Mouse (Mus musculus) limb, embryonic 10.5 days (tissue): ENCODE data around the gene Islr. TPM values are rescaled to one million over a fixed set of nuclear protein-coding genes. Genes with fewer than 3 reads are reported as not detected.

Experiments used
- DNase-seq: peaks from one replicate; pipeline ENCODE4 v3.0.0-alpha.2; 2017; ENCODE audit warnings: low spot score
- H3K27ac ChIP-seq: fragments of 300-500 bp; sonication (generic); 2 replicates; pipeline ENCODE4 v1.5.1; 2016; ENCODE audit warnings: mild to moderate bottlenecking
- H3K27me3 ChIP-seq: fragments of 300-500 bp; sonication (generic); 2 replicates; pipeline ENCODE4 v1.6.1; 2016; ENCODE audit warnings: low read depth, mild to moderate bottlenecking; ENCODE audit not compliant: poor library complexity, severe bottlenecking
- H3K36me3 ChIP-seq: fragments of 300-500 bp; sonication (generic); 2 replicates; pipeline ENCODE4 v1.6.1; 2016; ENCODE audit warnings: mild to moderate bottlenecking, moderate library complexity
- H3K4me1 ChIP-seq: fragments of 300-500 bp; sonication (generic); 2 replicates; pipeline ENCODE4 v1.6.1; 2016
- H3K4me3 ChIP-seq: fragments of 300-500 bp; sonication (generic); 2 replicates; pipeline ENCODE4 v1.5.1; 2016; ENCODE audit warnings: mild to moderate bottlenecking, moderate library complexity
- H3K9me3 ChIP-seq: fragments of 300-500 bp; sonication (generic); replicated peaks from 2 replicates; pipeline ENCODE4 v1.6.1; 2016; ENCODE audit warnings: mild to moderate bottlenecking
- WGBS: fragments of 180-500 bp; shearing (Covaris S2); methylation state at CpG from one replicate; pipeline ENCODE4 v1.1.7; 2016; 5-methylcytosine and 5-hydroxymethylcytosine counted together
- polyA plus RNA-seq: library from polyadenylated mRNA; unstranded; fragments of >200 nt; fragmentation: Nextera tagmentation; extraction: Ambion mirVana; gene quantifications from 2 replicates; pipeline ENCODE4 v1.2.1, GENCODE M21; 2016

Islr gene
- polyA plus RNA-seq, 1 experiment from 2014 or later: 33.2 TPM

DNA sequence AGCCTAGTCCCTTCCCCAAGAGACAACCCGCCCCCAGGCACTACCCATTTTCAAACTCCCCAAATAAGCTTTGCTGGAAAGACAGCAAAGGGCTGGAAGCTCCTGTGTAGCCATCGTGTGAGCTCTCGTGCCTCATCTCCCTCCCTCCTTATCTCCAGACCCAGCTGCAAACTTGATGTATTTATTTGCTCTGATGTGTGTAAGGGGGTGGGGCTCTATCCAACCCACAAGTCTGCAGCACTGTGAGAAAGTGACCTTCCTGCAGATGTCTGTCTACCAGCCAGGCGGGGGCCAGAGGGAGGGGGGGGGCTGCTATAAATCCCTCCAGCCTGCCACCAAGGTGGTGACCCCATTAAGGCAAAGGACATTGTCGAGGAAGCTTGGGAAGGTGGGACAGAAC, 9.8 kb upstream of the Islr start:
- WGBS: 10% methylated on average over 5 of the region's 5 CpGs

DNA sequence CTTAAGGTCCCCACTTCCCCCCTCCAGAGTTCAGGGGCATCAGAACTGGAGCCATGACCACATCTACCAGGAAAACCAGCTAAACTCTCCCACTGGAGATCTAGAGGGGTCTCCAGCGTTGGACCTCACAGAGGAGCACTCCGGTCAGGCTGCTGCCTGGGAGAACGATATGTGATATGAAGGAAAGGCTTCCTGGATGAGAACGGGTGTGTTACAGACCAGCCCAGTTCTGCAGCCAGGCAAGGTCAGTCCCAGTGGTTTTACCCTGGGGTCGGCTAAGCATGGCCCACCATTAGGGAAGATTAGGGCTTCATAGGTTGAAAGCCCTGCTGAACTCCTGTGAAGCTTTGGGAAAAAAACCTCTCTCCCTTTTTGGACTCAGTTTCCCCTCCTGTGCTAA, 9.3 kb upstream of the Islr start:
- Histone ChIP-seq H3K4me1 (peaks cover 32% of the 10 kb centered on the region), H3K9me3 (no peaks in the 10 kb centered on the region), H3K27me3 (peaks cover 10% of the 10 kb centered on the region; the same call in 1 of the 2 replicates), H3K4me3 (no peak overlapping the region), H3K27ac (no peak overlapping the region), H3K36me3 (no peaks in the 10 kb centered on the region)
- 69% methylated on average over 5 of the region's 5 CpGs for WGBS
- DNase-seq: no peak

More for the DNA sequence above, 9.8 kb upstream of the Islr start:
- H3K4me1 ChIP-seq: peaks cover 32% of the 10 kb centered on the region
- DNase-seq: no peak
- no peak overlapping the region for H3K4me3 ChIP-seq
- H3K9me3 ChIP-seq: no peaks in the 10 kb centered on the region
- peaks cover 2% of the 10 kb centered on the region for H3K36me3 ChIP-seq
- H3K27me3 ChIP-seq: peaks cover 10% of the 10 kb centered on the region; the same call in 1 of the 2 replicates
- no peak overlapping the region for H3K27ac ChIP-seq

DNA sequence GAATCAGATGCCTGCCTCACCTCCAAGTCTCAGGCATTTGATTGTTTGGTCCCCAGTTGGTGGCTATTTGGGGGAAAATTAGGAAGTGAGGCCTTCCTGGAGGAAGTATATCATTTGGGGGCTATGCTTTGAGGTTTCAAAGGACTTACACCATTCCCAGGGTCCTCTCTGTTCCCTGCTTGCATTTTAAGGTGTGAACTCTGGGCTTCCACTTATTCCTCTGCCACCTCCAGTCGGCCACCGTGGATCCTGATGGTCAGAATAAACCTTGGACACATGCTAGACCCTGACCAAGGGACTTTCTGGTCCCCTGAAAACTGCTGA, 6.2 kb upstream of the Islr start:
- Histone ChIP-seq H3K27me3 (peaks cover 34% of the 10 kb centered on the region), H3K9me3 (no peaks in the 10 kb centered on the region), H3K36me3 (no peaks in the 10 kb centered on the region), H3K27ac (0 out of 2 replicates have a peak overlapping the region, but pooled peaks have one; percentile 19), H3K4me1 (peaks cover 20% of the 10 kb centered on the region), H3K4me3 (no peak overlapping the region)
- WGBS: 73% methylated on average over 2 of the region's 2 CpGs
- DNase-seq: no peak

DNA sequence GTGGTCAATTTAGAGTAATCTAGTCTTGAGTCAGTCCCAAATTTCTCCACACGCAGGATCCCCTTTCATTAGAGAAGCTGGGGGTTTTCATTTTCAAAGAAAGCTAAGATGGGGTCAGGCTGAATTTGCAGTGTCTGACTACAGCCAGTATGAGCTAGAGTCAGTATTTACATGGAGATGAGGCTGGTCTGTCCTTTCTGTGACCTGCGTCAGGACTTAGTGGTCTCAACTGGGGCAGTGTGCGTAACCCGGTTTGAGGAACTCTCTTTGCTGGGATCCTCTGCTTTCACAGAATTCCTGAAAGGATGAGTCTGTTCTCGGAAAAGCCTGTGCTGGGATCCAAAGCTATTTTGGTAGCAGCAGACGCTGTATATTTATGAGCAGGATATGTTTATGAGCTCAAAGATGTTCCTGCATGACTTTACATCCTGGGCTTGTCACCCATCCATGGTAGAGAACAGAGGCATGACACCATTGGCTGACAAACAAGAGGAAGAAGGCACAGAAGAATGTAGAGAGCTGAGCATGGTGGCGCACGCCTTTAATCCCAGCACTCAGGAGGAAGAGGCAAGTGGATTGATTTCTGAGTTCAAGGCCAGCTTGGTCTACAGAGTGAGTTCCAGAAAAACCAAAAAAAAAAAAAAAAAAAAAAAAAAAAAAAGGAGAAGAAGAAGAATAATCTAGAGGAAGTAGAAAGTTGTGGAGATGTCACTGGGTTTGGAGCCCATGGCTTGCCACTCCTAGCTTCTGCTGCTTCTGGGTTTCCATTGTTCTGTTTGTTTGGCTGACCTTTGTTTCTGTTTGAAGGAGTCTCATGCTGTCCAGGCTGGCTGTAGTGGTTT, 5.6 kb upstream of the Islr start:
- Histone ChIP-seq H3K36me3 (no peaks in the 10 kb centered on the region), H3K27ac (0 out of 2 replicates have a peak overlapping the region, but pooled peaks have one; percentile 19)
- DNase-seq: no peak

DNA sequence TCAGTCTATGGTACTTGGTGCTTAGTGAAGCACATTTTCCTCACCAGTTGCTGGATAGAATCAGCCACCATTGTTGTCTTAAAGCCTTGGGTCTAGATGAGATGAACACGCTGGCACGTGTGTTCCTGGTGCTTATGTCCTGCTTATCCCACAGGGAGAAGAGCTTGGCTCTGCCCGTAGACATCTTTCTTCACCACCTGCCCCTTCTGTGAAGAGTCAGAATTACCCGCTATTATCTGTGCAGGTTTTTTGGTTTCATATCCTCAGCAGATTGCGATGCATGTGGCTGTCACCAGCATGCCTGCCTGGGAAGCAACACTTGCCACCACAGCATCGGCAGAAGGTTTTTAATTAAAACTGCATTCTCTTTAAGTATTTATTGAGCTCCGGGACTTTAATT, 1.9 kb upstream of the Islr start:
- H3K27me3 ChIP-seq: peaks cover 65% of the 10 kb centered on the region
- no peak overlapping the region for H3K4me3 ChIP-seq
- 91% methylated on average over 7 of the region's 7 CpGs for WGBS
- H3K9me3 ChIP-seq: no peaks in the 10 kb centered on the region
- no peak for DNase-seq
- no peak overlapping the region for H3K27ac ChIP-seq
- peaks cover 33% of the 10 kb centered on the region for H3K4me1 ChIP-seq
- H3K36me3 ChIP-seq: no peaks in the 10 kb centered on the region

More for the DNA sequence above, 5.6 kb upstream of the Islr start:
- Histone ChIP-seq H3K27me3 (peaks cover 40% of the 10 kb centered on the region), H3K4me1 (peaks cover 16% of the 10 kb centered on the region), H3K4me3 (no peak overlapping the region), H3K9me3 (no peaks in the 10 kb centered on the region)
- WGBS: 77% methylated on average over 8 of the region's 8 CpGs

DNA sequence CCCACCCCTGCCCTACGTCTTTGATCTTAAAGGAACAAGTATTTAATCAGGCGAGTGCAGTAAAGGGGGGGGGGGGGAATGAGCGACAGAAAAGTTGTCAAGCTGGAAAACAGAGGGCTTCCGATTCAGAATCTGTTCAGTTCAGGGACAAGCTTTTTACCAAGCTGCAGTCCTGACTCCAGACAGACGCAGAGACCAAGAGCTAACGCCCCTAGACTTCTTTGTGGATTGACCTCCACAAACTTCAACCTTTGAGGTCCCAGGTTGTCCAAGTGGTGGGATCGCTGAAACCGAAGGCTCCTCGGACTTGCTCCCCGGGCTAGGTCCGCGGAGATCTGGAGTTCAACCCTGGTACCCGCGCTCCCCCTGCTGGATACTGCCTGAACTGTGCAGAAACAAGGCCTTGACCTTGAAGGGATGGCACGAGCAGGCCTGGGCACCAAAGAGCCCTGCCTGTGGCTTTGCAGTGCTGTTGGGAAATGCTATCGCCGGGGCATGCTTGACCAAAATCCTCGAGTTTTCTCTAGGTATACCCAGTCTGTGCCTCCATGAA, 418 bp upstream of the Islr start:
- Histone ChIP-seq H3K27me3 (peaks cover 80% of the 10 kb centered on the region), H3K27ac (no peak overlapping the region), H3K36me3 (no peaks in the 10 kb centered on the region), H3K9me3 (no peaks in the 10 kb centered on the region), H3K4me1 (peaks cover 40% of the 10 kb centered on the region), H3K4me3 (peak overlapping the region; percentile 44)
- WGBS: 4% methylated on average over 18 of the region's 18 CpGs
- DNase-seq: peak; percentile 96

DNA sequence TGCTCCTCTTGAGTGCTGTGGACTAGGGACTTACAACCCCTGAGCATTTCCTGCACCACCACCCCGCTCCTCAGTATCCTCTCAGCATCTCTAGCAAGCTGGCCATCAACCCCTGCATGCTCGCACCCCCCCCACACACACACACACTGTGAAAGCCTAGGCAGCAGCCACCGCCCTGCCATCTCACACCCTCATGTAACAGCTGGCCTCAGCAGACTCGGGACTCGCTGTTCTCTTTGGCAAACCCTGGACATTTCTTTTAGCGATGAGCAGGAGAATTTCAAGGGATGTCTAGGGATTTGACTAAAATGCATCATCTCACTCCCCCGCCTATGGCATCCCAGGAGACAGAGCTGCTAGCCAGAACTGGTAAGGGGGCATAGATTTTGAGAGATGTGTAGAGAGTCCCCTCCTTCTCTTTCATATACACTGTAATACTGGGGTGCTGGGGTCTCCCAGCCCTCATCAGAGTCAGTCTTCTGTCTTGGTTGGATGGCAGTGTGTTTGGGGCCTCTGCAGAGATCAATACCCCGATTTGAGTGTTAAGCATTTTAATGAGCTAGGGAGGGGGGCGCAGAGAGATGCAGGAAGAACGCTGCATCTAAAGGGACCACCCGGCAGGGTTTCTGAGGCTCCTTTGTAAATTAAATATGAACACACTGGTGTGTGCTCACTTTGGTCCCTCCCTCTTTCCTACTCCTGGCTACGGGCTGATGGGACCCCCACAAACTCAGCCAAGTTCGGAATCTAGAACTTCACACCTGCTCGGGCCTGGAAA, 1.2 kb downstream of the Islr start:
- Histone ChIP-seq H3K9me3 (no peaks in the 10 kb centered on the region), H3K4me1 (peaks cover 56% of the 10 kb centered on the region), H3K27me3 (peaks cover 96% of the 10 kb centered on the region), H3K36me3 (no peaks in the 10 kb centered on the region), H3K27ac (no peak overlapping the region), H3K4me3 (peak overlapping the region; percentile 44; the same call in 1 of the 2 replicates)
- 5% methylated on average over 14 of the region's 14 CpGs for WGBS
- DNase-seq: no peak

DNA sequence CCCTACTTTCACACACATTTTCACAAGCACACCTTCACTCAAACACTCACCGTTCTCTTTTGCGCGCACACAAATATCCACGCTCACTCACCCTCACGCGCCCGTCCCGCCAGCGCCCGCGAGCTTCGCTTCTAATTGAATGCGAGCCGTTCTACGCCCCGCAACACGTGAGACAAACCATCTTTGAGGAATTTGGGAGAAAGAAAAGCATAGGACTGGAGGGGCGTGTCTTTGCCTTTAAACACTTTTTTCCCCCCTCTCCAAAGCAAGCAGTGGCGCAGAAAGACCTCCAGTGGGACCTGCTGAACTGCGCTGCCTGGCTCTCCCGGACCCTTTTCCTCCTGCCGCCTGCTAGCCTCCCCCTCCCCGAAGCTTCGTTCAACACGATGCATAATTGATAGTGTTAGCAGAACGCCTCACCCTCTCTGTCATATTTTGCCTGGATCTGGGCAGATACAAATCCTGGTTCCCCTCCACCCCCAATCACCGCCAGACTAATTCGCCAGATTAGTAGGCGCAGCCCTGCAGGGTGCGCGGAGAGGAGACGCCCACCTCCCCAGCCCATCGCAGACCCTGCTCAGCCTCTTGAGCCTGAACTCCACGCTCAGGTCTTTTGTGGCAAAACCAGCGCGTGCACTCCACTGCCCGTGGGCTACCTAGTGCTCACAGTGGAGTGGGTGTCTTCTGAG, 2.1 kb downstream of the Islr start:
- 2% methylated on average over 37 of the region's 37 CpGs for WGBS

DNA sequence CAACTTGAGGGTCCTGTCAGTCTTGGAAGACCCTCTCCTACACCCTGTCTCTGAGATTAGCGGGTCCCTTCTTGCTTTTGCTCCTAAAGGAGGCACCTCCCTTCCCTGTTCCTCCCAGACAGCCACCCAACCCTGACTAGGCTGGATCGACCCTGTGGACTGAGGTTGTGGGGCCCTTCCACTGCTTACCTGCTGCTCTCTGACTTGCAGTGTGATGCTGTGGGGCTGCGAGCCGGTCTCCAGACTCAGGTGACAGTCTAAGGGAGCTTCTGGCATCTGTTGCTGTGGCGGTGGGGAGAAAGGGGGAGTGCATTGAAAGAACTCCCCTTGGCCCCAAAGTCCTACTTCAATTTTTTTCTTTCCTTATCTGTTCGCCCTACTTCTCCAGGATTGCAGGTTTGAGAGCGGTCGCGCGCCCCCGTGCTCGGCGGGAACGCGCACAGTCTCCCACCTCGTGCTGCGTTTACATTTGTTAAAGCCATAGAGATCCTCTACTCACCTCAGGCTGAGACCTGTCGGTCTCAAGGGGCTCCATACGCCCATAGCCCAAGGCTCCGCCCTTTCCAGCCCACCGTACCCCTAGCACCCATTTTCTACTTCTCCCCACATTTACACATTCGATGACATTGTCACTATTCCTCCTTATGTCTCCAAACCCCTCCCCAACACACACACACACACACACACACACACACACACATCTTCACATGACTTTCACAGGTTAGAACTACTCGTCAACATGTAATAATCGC, 2.8 kb downstream of the Islr start:
- peak; percentile 40 for DNase-seq
- Histone ChIP-seq H3K4me3 (peak overlapping the region; percentile 14), H3K36me3 (no peaks in the 10 kb centered on the region), H3K4me1 (peaks cover 72% of the 10 kb centered on the region), H3K27ac (no peak overlapping the region), H3K27me3 (peaks cover 98% of the 10 kb centered on the region), H3K9me3 (no peaks in the 10 kb centered on the region)
- 1% methylated on average over 24 of the region's 24 CpGs for WGBS

More for the DNA sequence above, 2.1 kb downstream of the Islr start:
- Histone ChIP-seq H3K27me3 (peaks cover 98% of the 10 kb centered on the region), H3K4me3 (peak overlapping the region; percentile 14), H3K9me3 (no peaks in the 10 kb centered on the region), H3K36me3 (no peaks in the 10 kb centered on the region), H3K4me1 (peaks cover 65% of the 10 kb centered on the region), H3K27ac (no peak overlapping the region)
- DNase-seq: peak; percentile 51

DNA sequence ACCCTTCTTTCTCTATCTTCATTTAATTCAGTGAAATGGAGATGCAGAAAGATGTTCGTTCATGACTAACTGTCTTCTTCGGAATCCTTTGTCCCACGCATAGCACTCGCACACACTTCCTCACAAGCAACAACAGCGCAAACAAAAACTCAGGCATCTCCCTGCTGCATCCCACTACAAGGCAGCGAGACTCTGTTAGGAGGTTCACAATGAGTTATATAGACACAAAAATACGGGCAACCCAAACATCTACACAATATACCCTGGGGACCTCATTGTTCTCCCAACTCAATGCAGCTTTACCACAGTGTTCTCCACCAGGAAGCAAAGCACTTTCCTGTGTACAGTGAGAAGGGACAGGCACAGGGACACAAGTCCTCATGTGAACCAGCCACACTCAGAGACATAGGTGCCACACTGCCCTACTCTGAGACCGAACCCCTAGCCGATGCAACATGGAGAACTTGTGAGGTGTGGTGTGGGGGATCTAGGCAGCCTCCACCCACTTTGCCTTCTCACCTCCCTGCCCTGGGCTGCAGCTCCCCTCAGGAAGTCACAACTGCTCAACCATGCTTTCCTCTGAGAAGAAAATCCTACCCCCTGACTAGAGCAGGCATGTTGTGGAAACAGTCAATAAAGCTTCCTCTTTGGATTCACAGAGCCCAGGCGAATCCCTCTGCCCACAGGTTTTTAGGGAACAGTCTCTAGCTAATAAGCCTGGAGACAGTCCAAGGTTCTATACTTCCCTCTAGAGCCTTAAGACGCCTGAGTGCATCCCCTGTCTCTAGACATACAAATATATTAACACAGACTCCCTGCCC, 3.6 kb downstream of the Islr start:
- H3K27me3 ChIP-seq: peaks cover 98% of the 10 kb centered on the region
- H3K4me1 ChIP-seq: peaks cover 80% of the 10 kb centered on the region
- peak; percentile 44 for DNase-seq
- no peak overlapping the region for H3K4me3 ChIP-seq
- 9% methylated on average over 11 of the region's 11 CpGs for WGBS
- H3K9me3 ChIP-seq: no peaks in the 10 kb centered on the region
- no peak overlapping the region for H3K27ac ChIP-seq
- H3K36me3 ChIP-seq: no peaks in the 10 kb centered on the region

DNA sequence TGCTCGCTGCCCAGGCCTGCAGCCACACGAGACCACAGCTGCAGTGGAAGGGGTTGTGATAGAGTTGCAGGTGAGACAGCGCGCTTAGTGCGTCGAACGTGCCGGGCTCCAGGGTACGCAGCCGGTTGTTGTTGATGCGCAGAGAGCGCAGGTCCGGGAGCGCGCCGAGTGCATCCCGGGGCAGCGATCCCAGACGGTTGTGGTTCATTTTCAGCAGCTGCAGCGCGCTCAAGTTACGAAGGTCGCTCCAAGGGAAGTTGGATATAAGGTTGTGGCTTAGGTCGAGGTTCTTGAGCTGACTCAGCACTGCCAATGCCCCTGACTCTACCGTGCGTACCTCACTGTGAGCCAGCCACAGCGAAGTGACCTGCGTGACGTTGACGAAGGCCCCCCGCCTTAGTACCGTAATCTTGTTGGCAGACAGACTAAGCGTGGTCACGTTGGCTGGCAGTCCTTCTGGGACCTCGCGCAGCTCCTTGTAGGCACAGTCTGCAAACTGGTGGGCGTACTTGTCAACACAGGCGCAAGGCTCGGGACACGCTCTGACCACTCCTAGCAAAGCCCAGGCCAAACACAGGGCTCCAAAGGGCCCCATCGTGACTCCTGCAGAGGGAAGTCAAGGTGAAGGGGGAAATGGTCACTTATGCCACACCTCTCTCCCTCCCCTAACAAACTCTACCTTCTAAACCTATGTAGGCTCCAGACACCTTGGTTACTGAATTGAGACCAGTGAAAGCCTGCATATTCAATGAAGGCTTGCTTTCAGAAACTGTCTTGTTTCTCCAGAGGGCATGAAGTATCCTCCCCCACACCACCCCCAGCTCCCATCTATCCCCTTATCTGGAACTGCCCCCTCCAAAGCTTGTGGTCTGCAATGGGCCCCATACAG, 4.5 kb downstream of the Islr start:
- peak; percentile 59 for DNase-seq
- Histone ChIP-seq H3K27me3 (peaks cover 98% of the 10 kb centered on the region), H3K36me3 (no peaks in the 10 kb centered on the region), H3K4me1 (peaks cover 89% of the 10 kb centered on the region), H3K9me3 (no peaks in the 10 kb centered on the region), H3K27ac (no peak overlapping the region), H3K4me3 (peak overlapping the region; percentile 37)
- 1% methylated on average over 41 of the region's 41 CpGs for WGBS
